Mouse (Mus musculus) embryonic facial prominence, embryonic 15.5 days (tissue): ENCODE data around the gene Heg1. TPM values are rescaled to one million over a fixed set of nuclear protein-coding genes. Genes with fewer than 3 reads are reported as not detected.

Experiments used
- ATAC-seq: fragments of 200-750 bp; cut with Nextera tagmentation; 2 replicates; pipeline ENCODE4 v1.8.0; 2017; ENCODE audit warnings: low read depth, moderate TSS enrichment; ENCODE audit not compliant: insufficient number of reproducible peaks, low FRiP score, low TSS enrichment
- H3K27ac ChIP-seq: fragments of 300-500 bp; sonication (generic); replicated peaks from 2 replicates; pipeline ENCODE4 v1.5.1; 2015; ENCODE audit warnings: mild to moderate bottlenecking, inconsistent platforms
- H3K27me3 ChIP-seq: fragments of 300-500 bp; sonication (generic); 2 replicates; pipeline ENCODE4 v1.6.1; 2015; ENCODE audit warnings: inconsistent platforms
- H3K36me3 ChIP-seq: fragments of 300-500 bp; sonication (generic); 2 replicates; pipeline ENCODE4 v1.6.1; 2015; ENCODE audit warnings: mild to moderate bottlenecking, inconsistent platforms
- H3K4me1 ChIP-seq: fragments of 300-500 bp; sonication (generic); 2 replicates; pipeline ENCODE4 v1.6.1; 2015; ENCODE audit warnings: inconsistent platforms
- H3K4me2 ChIP-seq: fragments of 300-500 bp; sonication (generic); replicated peaks from 2 replicates; pipeline ENCODE4 v1.6.1; 2015; ENCODE audit warnings: mild to moderate bottlenecking, inconsistent platforms
- H3K4me3 ChIP-seq: fragments of 300-500 bp; sonication (generic); replicated peaks from 2 replicates; pipeline ENCODE4 v1.5.1; 2015; ENCODE audit warnings: mild to moderate bottlenecking, inconsistent platforms
- H3K9ac ChIP-seq: fragments of 300-500 bp; sonication (generic); 2 replicates; pipeline ENCODE4 v1.6.1; 2015; ENCODE audit warnings: inconsistent platforms
- H3K9me3 ChIP-seq: fragments of 300-500 bp; sonication (generic); replicated peaks from 2 replicates; pipeline ENCODE4 v1.6.1; 2016; ENCODE audit warnings: inconsistent platforms
- WGBS: fragments of 180-500 bp; shearing (Covaris S2); methylation state at CpG from one replicate; pipeline ENCODE4 v1.1.7; 2015; 5-methylcytosine and 5-hydroxymethylcytosine counted together
- polyA plus RNA-seq: library from polyadenylated mRNA; unstranded; fragments of >200 nt; fragmentation: Nextera tagmentation; extraction: Ambion mirVana; gene quantifications from 2 replicates; pipeline ENCODE4 v1.2.1, GENCODE M21; 2015

Heg1 gene
- polyA plus RNA-seq, 1 experiment from 2014 or later = 19.5 TPM

GRCm38 (mm10) chr16:33795887-33796286, 111.7 kb downstream of the Heg1 start:
- no peak overlapping the region for H3K9ac ChIP-seq
- no peak overlapping the region for H3K27ac ChIP-seq
- no peaks in the 10 kb centered on the region for H3K36me3 ChIP-seq
- no peak for ATAC-seq
- no peaks in the 10 kb centered on the region for H3K9me3 ChIP-seq
- H3K27me3 ChIP-seq = no peaks in the 10 kb centered on the region
- no peak overlapping the region for H3K4me2 ChIP-seq
- 80% methylated on average over 6 of the region's 6 CpGs for WGBS
- H3K4me1 ChIP-seq = no peaks in the 10 kb centered on the region
- H3K4me3 ChIP-seq = no peak overlapping the region

DNA sequence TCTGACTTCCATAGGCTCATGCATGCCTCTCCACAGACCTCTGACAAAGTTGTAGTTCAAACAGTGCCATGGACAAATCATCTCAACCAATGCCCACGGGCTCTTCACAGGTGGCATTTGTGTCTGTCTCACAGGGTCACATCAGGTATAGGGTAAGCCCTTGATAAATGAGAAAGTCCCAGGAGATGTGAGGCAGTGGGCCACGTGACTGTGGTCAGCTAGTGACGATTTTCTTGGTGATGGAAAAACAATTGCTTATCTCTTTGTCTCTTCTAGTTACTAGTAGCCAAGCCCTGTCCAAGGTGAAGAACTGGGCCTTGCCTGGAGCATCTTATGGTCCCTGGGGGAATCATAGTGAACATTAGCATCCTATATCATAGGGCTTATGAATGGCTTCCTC, 112.6 kb downstream of the Heg1 start:
- WGBS = 83% methylated on average over 3 of the region's 3 CpGs
- no peak for ATAC-seq
- Histone ChIP-seq H3K9me3 (no peaks in the 10 kb centered on the region), H3K4me1 (no peaks in the 10 kb centered on the region), H3K27ac (no peak overlapping the region), H3K9ac (no peak overlapping the region), H3K4me2 (no peak overlapping the region), H3K36me3 (no peaks in the 10 kb centered on the region), H3K27me3 (no peaks in the 10 kb centered on the region), H3K4me3 (no peak overlapping the region)

- no peak for ATAC-seq
- WGBS = 53% methylated on average over 5 of the region's 5 CpGs
- H3K4me3 ChIP-seq = no peak overlapping the region
Measured at GRCm38 (mm10) chr16:33797860-33798259, 113.7 kb downstream of the Heg1 start.

GRCm38 (mm10) chr16:33810002-33810401, 125.8 kb downstream of the Heg1 start:
- Histone ChIP-seq H3K36me3 (no peaks in the 10 kb centered on the region), H3K9ac (no peak overlapping the region), H3K4me2 (no peak overlapping the region), H3K27ac (no peak overlapping the region), H3K27me3 (no peaks in the 10 kb centered on the region), H3K4me3 (no peak overlapping the region), H3K9me3 (no peaks in the 10 kb centered on the region), H3K4me1 (no peaks in the 10 kb centered on the region)
- WGBS = 70% methylated on average over 3 of the region's 3 CpGs
- no peak for ATAC-seq

More at GRCm38 (mm10) chr16:33797860-33798259, 113.7 kb downstream of the Heg1 start:
- Histone ChIP-seq H3K9me3 (no peaks in the 10 kb centered on the region), H3K4me2 (no peak overlapping the region), H3K27me3 (no peaks in the 10 kb centered on the region), H3K9ac (no peak overlapping the region), H3K27ac (no peak overlapping the region), H3K36me3 (no peaks in the 10 kb centered on the region), H3K4me1 (no peaks in the 10 kb centered on the region)

- WGBS = 85% methylated on average over 7 of the region's 7 CpGs
- no peaks in the 10 kb centered on the region for H3K9me3 ChIP-seq
- H3K27me3 ChIP-seq = 0 out of 2 replicates have a peak, but pooled peaks cover 4% of the 10 kb centered on the region
- no peak for ATAC-seq
- no peak overlapping the region for H3K27ac ChIP-seq
- 0 out of 2 replicates have a peak, but pooled peaks cover 4% of the 10 kb centered on the region for H3K4me1 ChIP-seq
- no peak overlapping the region for H3K4me2 ChIP-seq
- no peaks in the 10 kb centered on the region for H3K36me3 ChIP-seq
- no peak overlapping the region for H3K9ac ChIP-seq
- no peak overlapping the region for H3K4me3 ChIP-seq
Measured at GRCm38 (mm10) chr16:33818413-33819165, 134.4 kb downstream of the Heg1 start.

DNA sequence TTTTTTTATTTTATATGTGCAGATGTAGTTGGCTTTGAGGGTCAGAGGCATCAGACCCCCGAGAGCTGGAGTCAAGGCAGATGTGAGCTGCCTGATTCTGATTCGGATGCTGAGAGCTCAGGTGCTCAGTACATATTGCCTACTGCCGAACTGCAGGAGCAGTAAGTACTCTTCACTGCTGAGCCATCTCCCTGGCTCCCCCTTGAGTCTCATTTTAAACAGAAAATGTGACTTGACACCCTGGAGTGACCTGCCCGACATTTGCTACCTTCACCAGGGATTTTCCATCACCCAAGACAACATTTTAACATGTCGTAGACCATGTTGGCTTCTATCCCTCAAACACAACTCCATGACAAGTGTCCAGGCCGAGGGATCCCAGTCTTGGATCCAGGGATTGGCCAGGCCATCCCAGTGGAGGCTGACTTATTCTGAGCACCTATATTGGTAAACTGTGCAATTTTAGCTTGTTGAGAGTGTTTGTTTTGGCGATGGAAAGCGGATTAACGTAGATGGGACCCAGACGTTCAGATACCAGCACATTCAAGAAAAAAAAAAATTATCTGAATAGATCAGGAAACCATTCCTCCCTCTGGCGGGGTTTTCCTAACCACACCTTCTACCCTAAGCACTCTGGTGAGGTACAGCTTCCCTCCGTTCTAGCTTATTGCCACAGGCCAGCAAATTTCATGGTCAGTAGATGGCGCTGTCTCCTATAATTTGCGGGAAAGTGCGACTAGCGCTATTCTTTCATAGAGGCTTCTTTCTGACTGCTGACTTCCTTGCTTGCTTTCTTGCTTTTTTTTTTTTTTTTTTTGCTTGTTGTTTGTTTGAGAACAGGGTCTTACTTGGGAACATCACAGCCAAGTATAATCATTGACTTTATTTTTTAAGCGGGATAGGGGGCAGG, 136.4 kb downstream of the Heg1 start:
- no peak for ATAC-seq
- Histone ChIP-seq H3K4me3 (no peak overlapping the region), H3K27ac (no peak overlapping the region), H3K27me3 (0 out of 2 replicates have a peak, but pooled peaks cover 4% of the 10 kb centered on the region), H3K9ac (no peak overlapping the region), H3K4me1 (0 out of 2 replicates have a peak, but pooled peaks cover 4% of the 10 kb centered on the region), H3K4me2 (no peak overlapping the region), H3K9me3 (no peaks in the 10 kb centered on the region), H3K36me3 (no peaks in the 10 kb centered on the region)
- WGBS = 17% methylated on average over 17 of the region's 17 CpGs

Other genes with a start within 250 kb of the Heg1 start
- 0.79 and 0.91 TPM in 2 replicates for gene Slc12a8, start 167.0 kb upstream of the Heg1 start, polyA plus RNA-seq
- 0.25 and 0.52 TPM in 2 replicates for gene Muc13, start 109.7 kb downstream of the Heg1 start, polyA plus RNA-seq
- 118 and 123 TPM in 2 replicates for gene Itgb5, start 145.3 kb downstream of the Heg1 start, polyA plus RNA-seq